Mouse (Mus musculus): ENCODE data around the gene Pofut1. TPM values are rescaled to one million over a fixed set of nuclear protein-coding genes. Genes with fewer than 3 reads are reported as not detected.

The Pofut1 gene
- polyA plus RNA-seq, 1 experiment from 2014 or later: 9.0 TPM

GRCm38 (mm10) chr2:153310228-153310627 is 68.9 kb downstream of the Pofut1 start:
- H3K27me3 ChIP-seq (ENCODE audit: control insufficient read depth, insufficient read depth, low read length): no peaks in the 10 kb centered on the region
- H3K36me3 ChIP-seq (ENCODE audit: control insufficient read depth, insufficient read depth, low read length): no peaks in the 10 kb centered on the region
- 71% methylated on average over 6 of the region's 6 CpGs for WGBS
- H3K4me3 ChIP-seq (ENCODE audit: low read length): no peak overlapping the region
- H3K9ac ChIP-seq (ENCODE audit: low read depth, low read length): no peak overlapping the region
- no peaks in the 10 kb centered on the region for H3K4me1 ChIP-seq (ENCODE audit: control insufficient read depth, insufficient read depth, low read length)
- no peak overlapping the region for H3K4me2 ChIP-seq (replicated peaks; ENCODE audit: low read depth, low read length)
- H3K27ac ChIP-seq (ENCODE audit: low read depth, low read length): no peak overlapping the region
- no peaks in the 10 kb centered on the region for H3K9me3 ChIP-seq (ENCODE audit: control insufficient read depth, low read length)
- no peak for ATAC-seq (ENCODE audit: low FRiP score, low TSS enrichment)

DNA sequence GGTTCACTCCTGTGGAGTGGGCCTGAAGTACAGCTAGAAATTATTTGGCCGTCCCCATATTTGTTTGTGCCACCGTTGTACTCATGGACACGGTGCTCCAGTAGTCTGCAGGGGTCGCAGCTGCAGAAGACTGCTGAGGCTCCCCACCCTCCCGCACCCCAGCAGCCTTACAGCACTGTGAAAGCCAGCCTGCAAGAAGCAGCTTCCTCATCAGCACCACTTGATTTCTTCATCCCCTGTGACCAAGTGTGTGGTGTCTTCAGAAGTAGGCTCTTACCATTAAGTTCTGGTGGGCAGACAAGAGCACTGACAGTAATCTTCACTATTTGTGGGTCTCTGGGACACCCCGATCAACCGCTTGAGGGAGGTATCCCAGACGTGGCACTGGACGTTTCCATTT is 71.6 kb downstream of the Pofut1 start:
- Histone ChIP-seq H3K4me3 (ENCODE audit: low read length) (no peak overlapping the region), H3K36me3 (ENCODE audit: control insufficient read depth, insufficient read depth, low read length) (peaks cover 9% of the 10 kb centered on the region; the same call in 1 of the 2 replicates), H3K27me3 (ENCODE audit: control insufficient read depth, insufficient read depth, low read length) (no peaks in the 10 kb centered on the region), H3K4me1 (ENCODE audit: control insufficient read depth, insufficient read depth, low read length) (no peaks in the 10 kb centered on the region), H3K27ac (ENCODE audit: low read depth, low read length) (no peak overlapping the region), H3K4me2 (replicated peaks; ENCODE audit: low read depth, low read length) (no peak overlapping the region), H3K9ac (ENCODE audit: low read depth, low read length) (no peak overlapping the region), H3K9me3 (ENCODE audit: control insufficient read depth, low read length) (no peaks in the 10 kb centered on the region)
- ATAC-seq (ENCODE audit: low FRiP score, low TSS enrichment): no peak
- 88% methylated on average over 9 of the region's 9 CpGs for WGBS

DNA sequence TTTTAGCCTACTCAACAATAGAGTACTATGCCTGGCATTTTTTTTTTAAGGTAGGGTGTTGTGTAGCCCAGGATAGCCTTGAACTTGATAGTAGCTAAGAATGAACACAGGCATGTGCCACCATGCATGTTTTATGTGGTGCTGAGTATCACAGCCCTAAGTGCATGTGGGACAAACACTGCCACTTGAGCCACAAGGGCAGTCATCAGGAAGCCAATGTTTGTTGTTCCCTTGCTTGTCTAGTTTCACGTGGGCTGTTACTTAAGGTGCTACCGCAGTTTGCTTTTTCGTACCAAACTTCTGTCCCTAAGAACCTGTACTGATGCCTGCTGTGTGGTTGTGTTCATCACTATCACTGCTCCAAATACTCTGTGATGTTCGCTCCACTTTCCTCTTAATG is 77.1 kb downstream of the Pofut1 start:
- no peaks in the 10 kb centered on the region for H3K27me3 ChIP-seq (ENCODE audit: control insufficient read depth, insufficient read depth, low read length)
- H3K9me3 ChIP-seq (ENCODE audit: control insufficient read depth, low read length): no peaks in the 10 kb centered on the region
- WGBS: 94% methylated on average over 4 of the region's 4 CpGs
- no peak overlapping the region for H3K4me3 ChIP-seq (ENCODE audit: low read length)
- no peak for ATAC-seq (ENCODE audit: low FRiP score, low TSS enrichment)
- peaks cover 38% of the 10 kb centered on the region for H3K36me3 ChIP-seq (ENCODE audit: control insufficient read depth, insufficient read depth, low read length)
- no peak overlapping the region for H3K4me2 ChIP-seq (replicated peaks; ENCODE audit: low read depth, low read length)
- H3K27ac ChIP-seq (ENCODE audit: low read depth, low read length): no peak overlapping the region
- no peaks in the 10 kb centered on the region for H3K4me1 ChIP-seq (ENCODE audit: control insufficient read depth, insufficient read depth, low read length)
- H3K9ac ChIP-seq (ENCODE audit: low read depth, low read length): no peak overlapping the region

DNA sequence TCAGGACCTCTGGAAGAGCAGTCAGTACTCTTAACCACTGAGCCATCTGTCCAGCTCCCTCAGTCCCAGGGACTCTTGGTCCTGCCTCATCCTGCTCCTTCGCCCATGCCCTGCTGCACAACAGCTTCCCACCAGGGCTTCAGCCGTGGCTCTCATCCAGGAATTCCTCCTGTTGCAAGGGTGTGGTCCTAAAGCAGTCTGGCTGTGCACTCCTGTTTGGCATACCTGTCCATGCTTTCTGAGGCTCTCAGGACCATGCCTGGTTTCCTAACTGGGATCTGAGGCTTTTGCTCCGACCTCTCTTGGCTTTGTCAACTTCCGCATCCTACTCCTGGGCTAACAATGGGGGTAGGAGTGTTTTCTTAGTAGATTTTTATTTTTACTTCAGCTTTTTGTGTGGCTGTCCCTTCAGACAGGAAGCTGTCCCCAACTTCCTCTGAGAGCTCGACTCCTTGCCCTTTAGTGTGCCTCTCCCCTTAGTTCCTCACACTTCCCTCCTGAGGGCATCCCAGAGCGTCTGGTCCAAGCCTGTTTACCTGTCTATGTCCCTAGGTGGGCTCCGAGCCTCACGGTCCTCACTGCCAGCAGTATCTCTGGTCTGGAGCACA is 77.8 kb downstream of the Pofut1 start:
- no peak overlapping the region for H3K27ac ChIP-seq (ENCODE audit: low read depth, low read length)
- 76% methylated on average over 8 of the region's 8 CpGs for WGBS
- H3K27me3 ChIP-seq (ENCODE audit: control insufficient read depth, insufficient read depth, low read length): no peaks in the 10 kb centered on the region
- H3K36me3 ChIP-seq (ENCODE audit: control insufficient read depth, insufficient read depth, low read length): peaks cover 45% of the 10 kb centered on the region
- H3K9me3 ChIP-seq (ENCODE audit: control insufficient read depth, low read length): no peaks in the 10 kb centered on the region
- no peak overlapping the region for H3K4me2 ChIP-seq (replicated peaks; ENCODE audit: low read depth, low read length)
- H3K9ac ChIP-seq (ENCODE audit: low read depth, low read length): no peak overlapping the region
- no peak for ATAC-seq (ENCODE audit: low FRiP score, low TSS enrichment)
- H3K4me3 ChIP-seq (ENCODE audit: low read length): no peak overlapping the region
- H3K4me1 ChIP-seq (ENCODE audit: control insufficient read depth, insufficient read depth, low read length): no peaks in the 10 kb centered on the region

Other genes starting within 250 kb of the Pofut1 start
- gene Pdrg1, start 226.1 kb upstream of the Pofut1 start, polyA plus RNA-seq (2014; fragmentation: Nextera tagmentation; extraction: Ambion mirVana): 58.2 and 79.8 TPM in 2 replicates
- gene Xkr7, start 209.7 kb upstream of the Pofut1 start, polyA plus RNA-seq (2014; fragmentation: Nextera tagmentation; extraction: Ambion mirVana): not detected in 2 replicates
- gene Ccm2l, start 175.6 kb upstream of the Pofut1 start, polyA plus RNA-seq (2014; fragmentation: Nextera tagmentation; extraction: Ambion mirVana): 4.2 and 4.4 TPM in 2 replicates
- gene Hck, start 133.1 kb upstream of the Pofut1 start, polyA plus RNA-seq (2014; fragmentation: Nextera tagmentation; extraction: Ambion mirVana): 3.9 and 4.8 TPM in 2 replicates
- 71.1 and 99.4 TPM in 2 replicates for gene Tm9sf4, start 80.2 kb upstream of the Pofut1 start, polyA plus RNA-seq (2014; fragmentation: Nextera tagmentation; extraction: Ambion mirVana)
- gene Tspyl3, start 16.1 kb upstream of the Pofut1 start, polyA plus RNA-seq (2014; fragmentation: Nextera tagmentation; extraction: Ambion mirVana): 5.4 and 9.6 TPM in 2 replicates
- 17.6 and 26.2 TPM in 2 replicates for gene Plagl2, start 107 bp upstream of the Pofut1 start, polyA plus RNA-seq (2014; fragmentation: Nextera tagmentation; extraction: Ambion mirVana)
- gene Kif3b, start 49.9 kb downstream of the Pofut1 start, polyA plus RNA-seq (2014; fragmentation: Nextera tagmentation; extraction: Ambion mirVana): 4.4 and 5.6 TPM in 2 replicates
- gene Asxl1, start 104.3 kb downstream of the Pofut1 start, polyA plus RNA-seq (2014; fragmentation: Nextera tagmentation; extraction: Ambion mirVana): 15.5 and 20.8 TPM in 2 replicates

All from kidney, embryonic 14.5 days (tissue).